Mouse (Mus musculus) embryo, embryonic 10.5 days (tissue): Measurements from ENCODE around the gene Vamp8.

Experiments used
- DNase-seq: peaks from one replicate; pipeline ENCODE4 v3.0.0-alpha.2; 2015; ENCODE audit warnings: low spot score

Vamp8 gene

GRCm38 (mm10) chr6:72371571-72371970 is 18.9 kb downstream of the Vamp8 start:
- DNase-seq, result no peak

GRCm38 (mm10) chr6:72371147-72371546 is 19.4 kb downstream of the Vamp8 start:
- no peak for DNase-seq

DNA sequence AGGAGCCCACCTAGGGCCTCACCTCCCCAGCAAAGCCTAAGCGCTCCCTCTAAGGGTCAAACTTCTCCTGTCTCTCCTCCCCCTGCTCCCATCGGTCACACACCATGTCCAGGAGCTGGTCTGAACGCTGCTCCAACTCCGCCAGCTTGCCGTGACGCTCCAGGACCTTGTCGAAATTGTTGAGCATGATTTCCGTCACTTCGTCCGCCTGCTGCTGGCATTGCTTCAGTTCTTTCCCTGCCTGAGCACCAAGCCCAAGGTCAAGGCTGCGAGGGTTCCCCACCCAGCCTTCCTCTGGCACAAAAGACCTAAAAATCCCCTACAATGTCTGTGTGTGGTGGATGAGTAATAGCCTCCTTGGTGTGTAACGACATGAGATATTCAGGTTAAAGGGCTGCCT is 20.4 kb downstream of the Vamp8 start:
- no peak for DNase-seq

DNA sequence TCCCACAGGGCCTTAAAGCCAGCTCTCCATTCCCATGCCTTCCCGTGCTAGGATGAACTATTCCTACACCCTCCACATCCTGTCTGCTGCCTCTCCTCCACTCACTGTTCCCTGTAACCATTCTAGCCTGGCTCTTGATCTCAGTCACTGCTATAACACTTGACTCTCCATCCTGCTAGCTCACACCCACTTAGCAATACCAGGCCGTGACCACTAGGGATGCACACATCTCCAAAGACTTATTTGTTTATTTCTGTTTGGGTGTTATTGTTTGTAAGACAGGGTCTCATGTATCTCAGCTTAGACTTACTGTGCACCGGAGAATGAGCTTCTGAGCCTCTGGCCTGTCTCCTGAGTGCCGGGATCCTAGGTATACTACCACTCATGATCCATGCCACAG is 20.9 kb downstream of the Vamp8 start:
- no peak for DNase-seq

DNA sequence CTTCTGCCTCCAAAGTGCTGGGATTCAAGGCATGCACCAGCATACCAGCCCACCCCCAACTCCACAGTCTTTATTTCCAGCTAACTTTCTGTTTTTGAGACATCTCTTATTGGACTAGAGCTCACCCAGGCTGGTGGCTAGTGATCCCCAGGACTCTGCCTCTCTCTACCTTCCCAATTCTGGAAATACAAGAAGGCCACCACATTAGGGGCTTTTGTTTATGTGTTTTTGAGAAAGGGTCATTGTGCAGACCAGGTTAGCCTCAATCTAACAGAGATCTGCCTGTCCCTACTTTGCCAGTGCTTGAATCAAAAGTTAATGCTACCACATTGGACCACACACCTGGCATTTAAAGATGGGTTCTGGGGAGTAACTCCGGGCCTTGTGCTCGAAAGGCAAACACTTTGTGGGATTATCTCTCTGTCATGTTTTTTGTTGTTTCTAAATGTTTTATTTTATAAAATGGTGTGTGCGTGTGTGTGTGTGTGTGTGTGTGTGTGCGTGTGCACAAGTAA is 23.0 kb downstream of the Vamp8 start:
- DNase-seq, result no peak

GRCm38 (mm10) chr6:72366844-72367443 is 23.6 kb downstream of the Vamp8 start, which contains the start of gene Rnf181:
Gene Rnf181 (minus strand): TSS chr6:72366956.
- no peak for DNase-seq

DNA sequence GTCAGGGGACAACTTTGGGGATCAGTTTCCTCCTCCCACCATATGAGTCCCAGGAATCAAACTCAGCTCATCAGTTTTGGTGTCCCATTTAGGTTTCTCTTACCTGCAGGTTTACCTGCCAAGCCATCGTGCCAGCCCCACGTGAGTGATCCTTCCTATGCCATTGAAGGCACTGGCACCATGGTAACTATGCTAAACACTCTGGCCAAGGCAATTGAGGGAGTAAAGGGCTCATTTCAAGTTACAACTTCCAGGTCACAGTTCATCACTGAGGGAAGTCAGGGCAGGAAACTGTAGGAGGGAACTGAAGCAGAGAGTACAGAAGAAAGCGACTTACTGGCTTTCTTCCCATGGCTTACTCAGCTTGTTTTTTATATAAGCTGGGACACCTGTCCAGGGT is 24.2 kb downstream of the Vamp8 start:
- no peak for DNase-seq

GRCm38 (mm10) chr6:72364985-72365384 is 25.5 kb downstream of the Vamp8 start:
- no peak for DNase-seq

- DNase-seq, result no peak
These were observed 26.5 kb downstream of the Vamp8 start for GRCm38 (mm10) chr6:72364009-72364408.

DNA sequence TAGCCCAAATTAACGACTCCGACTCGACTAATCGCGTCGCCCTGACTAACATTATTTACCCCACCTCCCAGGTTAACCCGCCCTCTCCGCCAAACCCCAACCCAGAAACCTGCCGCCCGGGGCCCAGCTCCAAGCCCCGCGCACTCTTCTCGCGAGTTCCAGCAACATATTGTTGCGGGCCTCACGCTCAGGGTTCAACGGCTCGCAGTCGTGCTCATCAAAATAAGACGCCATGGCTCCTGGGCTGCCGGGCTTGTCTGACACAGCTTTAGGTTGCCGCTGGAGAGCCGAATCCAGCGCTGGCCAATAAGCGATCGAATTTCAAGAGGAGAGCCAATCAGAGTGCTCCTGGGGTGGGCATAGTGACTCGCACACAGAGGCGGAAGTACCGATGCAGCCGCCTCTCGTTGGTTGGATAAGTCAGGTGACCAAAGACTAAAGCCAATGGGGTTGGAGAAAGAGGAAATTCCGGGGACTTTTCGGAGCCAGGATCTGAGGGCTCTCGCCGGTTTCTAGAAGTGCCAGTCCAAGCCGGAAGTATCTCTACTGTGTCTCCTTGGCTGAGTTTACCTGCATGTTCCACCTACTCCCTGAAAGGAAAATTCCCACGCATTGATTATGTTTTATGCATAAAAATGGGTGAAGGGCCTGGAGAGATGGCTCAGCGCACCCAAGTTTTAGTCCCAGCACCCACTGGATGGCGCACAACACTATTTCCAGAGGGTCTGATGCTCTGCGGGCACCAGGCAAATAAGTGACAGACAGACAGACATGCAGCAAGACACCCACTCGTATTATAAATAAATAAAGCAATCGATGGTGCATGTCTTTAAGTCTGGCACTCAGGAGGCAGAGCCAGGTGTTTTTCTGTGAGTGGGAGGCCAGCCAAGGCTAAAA is 28.1 kb downstream of the Vamp8 start:
- DNase-seq, result peak; percentile 99

DNA sequence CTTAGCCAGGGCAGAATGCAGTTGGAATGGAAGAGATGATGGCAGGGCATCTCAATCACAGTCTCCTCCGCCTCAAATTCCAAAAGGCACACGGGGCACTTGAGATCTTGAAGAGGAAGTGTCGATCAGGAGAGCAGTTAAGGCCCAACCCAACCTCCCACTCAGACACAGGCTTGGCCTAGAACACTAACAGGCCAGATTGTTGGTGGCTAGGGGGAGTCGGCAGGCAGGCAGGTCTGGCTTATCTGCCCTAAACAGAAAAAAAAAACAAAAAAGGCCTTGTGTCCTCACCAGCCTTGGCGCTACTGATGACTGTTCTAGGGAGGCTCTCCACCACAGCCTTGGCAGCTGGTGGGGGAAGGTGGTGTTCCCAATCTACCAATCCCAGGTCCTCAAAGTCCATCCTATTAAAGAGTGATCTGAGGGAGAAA is 29.4 kb downstream of the Vamp8 start:
- DNase-seq, result no peak

DNA sequence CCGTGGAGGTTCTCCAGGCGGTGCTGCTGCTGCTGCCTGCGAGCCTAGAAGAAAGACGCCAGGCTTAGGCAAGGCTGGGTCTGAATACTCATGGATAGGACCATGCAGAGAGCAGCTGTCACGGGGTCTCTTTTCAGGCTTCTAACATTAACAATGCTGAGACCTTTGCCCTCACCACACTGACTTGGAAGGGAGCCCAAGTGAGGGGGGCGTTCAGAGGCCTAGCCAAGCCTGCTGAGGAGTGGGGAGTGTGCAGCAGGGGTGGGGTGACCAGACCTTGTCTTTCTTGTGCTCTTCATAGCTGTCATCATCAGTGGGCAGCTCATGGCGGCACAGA is 29.9 kb downstream of the Vamp8 start:
- DNase-seq, result no peak

DNA sequence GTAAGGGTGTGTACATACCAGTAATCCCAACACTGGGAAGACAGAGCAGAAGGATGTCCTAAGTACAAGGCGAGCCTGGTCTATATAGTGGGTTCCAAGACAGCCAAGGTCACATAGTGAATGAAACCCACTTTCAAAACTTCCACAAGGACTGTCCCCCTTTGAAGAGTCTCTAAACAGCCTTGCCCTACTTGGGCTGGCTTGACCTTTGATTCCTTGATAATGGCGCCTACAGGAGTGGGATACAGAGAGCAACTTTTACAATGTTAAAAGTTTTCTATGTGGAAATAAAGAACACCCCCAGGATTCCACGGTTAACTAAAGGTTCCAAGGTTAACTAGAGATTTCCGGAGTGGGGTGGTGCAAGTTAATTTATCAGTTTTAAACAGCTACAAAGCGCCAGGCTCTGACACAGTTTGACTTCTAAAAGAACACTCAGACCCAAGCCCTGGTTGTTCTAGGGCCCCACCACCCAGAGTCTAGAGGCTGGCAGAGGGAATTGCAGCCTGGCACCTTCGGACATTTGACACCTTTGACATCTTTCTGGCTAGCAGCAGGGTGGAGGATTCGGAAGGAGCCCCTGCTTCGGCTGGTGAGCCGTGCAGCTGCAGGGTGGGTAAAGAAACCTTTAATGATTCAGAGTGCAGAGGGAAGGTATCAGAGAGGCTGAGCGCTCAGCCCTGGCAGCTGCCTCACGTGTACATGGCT is 30.5 kb downstream of the Vamp8 start:
- no peak for DNase-seq

- DNase-seq, result no peak
These were observed 31.2 kb downstream of the Vamp8 start for GRCm38 (mm10) chr6:72359343-72359742.

GRCm38 (mm10) chr6:72358086-72358764 is 32.3 kb downstream of the Vamp8 start:
- DNase-seq, result no peak

- DNase-seq, result no peak
These were observed 33.1 kb downstream of the Vamp8 start for GRCm38 (mm10) chr6:72357164-72358079.

DNA sequence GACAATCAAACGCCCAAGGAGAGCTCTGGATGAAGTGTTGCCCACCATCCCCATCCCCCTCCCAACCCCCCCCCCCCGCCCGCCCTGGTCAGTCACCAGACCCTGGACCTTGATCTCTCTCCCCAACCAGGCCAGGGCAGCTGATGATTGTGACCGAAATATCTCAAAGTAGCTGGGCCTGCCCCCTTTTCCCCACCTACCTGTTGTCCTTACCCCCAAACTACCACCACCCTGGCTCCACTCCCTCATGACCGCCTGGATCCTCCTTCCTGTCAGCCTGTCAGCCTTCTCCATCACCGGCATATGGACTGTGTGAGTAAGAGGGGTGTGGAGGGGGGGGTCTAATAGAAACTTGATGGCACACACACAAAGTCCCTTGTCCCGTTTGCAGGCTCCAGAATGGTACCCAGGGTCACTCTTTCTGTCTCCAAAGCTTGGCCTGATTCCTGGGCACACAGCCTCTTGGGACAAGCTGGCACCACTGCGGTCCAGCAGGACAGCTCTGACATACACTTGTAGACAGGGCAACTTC is 34.4 kb downstream of the Vamp8 start:
- DNase-seq, result no peak

GRCm38 (mm10) chr6:72355066-72355911 is 35.2 kb downstream of the Vamp8 start, which contains the start of gene Tmem150a:
Gene Tmem150a (plus strand): TSS chr6:72355447.
- DNase-seq, result peak; percentile 85

DNA sequence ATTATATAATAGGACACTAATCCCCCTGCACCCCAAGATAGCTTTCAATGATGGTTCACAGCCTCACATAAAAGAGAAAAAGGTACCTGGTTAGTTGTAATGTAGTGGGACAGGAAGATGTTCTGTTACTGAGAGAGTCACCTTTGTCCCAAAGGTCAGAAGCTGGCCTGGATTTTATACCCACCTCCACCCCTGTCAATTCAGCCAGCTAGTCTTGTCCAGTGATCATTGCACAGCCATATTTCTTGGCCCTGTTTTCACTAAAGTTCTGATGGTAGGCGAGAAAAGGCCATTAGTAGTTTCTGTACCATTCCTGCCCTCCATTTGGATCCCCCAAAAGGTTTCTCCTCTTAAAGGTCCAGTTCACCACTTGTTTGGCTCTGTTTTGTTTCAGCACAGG is 36.5 kb downstream of the Vamp8 start:
- DNase-seq, result no peak
